Mouse (Mus musculus): ENCODE results near the gene Il9r. TPM values are rescaled to one million over a fixed set of nuclear protein-coding genes. Genes with fewer than 3 reads are reported as not detected.

Gene Il9r
- total RNA-seq, 2 experiments from 2014 or later: 0.07 TPM; not detected in 1

GRCm38 (mm10) chr11:32161922-32162804, 37.9 kb downstream of the Il9r start:
- ATAC-seq (replicated peaks; ENCODE audit: poor library complexity): peak; percentile 100

- ATAC-seq (replicated peaks; ENCODE audit: poor library complexity): no peak
Measured at GRCm38 (mm10) chr11:32161500-32161899, 38.6 kb downstream of the Il9r start.

GRCm38 (mm10) chr11:32160341-32160740, 39.7 kb downstream of the Il9r start:
- no peak for ATAC-seq (replicated peaks; ENCODE audit: poor library complexity)

GRCm38 (mm10) chr11:32159176-32159575, 40.9 kb downstream of the Il9r start:
- ATAC-seq (replicated peaks; ENCODE audit: poor library complexity): no peak

- ATAC-seq (replicated peaks; ENCODE audit: poor library complexity): no peak
Measured at GRCm38 (mm10) chr11:32157791-32158594, 42.1 kb downstream of the Il9r start.

- ATAC-seq (replicated peaks; ENCODE audit: poor library complexity): peak; percentile 66
Measured at GRCm38 (mm10) chr11:32156854-32157630, 43.0 kb downstream of the Il9r start.

GRCm38 (mm10) chr11:32153216-32153615, 46.9 kb downstream of the Il9r start:
- no peak for ATAC-seq (replicated peaks; ENCODE audit: poor library complexity)

GRCm38 (mm10) chr11:32152814-32153213, 47.3 kb downstream of the Il9r start:
- ATAC-seq (replicated peaks; ENCODE audit: poor library complexity): no peak

GRCm38 (mm10) chr11:32151243-32151642, 48.8 kb downstream of the Il9r start:
- no peak for ATAC-seq (replicated peaks; ENCODE audit: poor library complexity)

- ATAC-seq (replicated peaks; ENCODE audit: poor library complexity): no peak
Measured at GRCm38 (mm10) chr11:32149605-32150004, 50.5 kb downstream of the Il9r start.

GRCm38 (mm10) chr11:32142771-32143170, 57.3 kb downstream of the Il9r start:
- no peak for ATAC-seq (replicated peaks; ENCODE audit: poor library complexity)

- no peak for ATAC-seq (replicated peaks; ENCODE audit: poor library complexity)
Measured at GRCm38 (mm10) chr11:32141627-32142586, 58.2 kb downstream of the Il9r start.

GRCm38 (mm10) chr11:32141034-32141433, 59.0 kb downstream of the Il9r start:
- ATAC-seq (replicated peaks; ENCODE audit: poor library complexity): peak; percentile 97

GRCm38 (mm10) chr11:32139528-32139961, 60.5 kb downstream of the Il9r start:
- ATAC-seq (replicated peaks; ENCODE audit: poor library complexity): no peak

GRCm38 (mm10) chr11:32138614-32138964, 61.5 kb downstream of the Il9r start:
- no peak for ATAC-seq (replicated peaks; ENCODE audit: poor library complexity)

- ATAC-seq (replicated peaks; ENCODE audit: poor library complexity): no peak
Measured at GRCm38 (mm10) chr11:32137719-32138613, 62.1 kb downstream of the Il9r start.

Measured in megakaryocyte progenitor cell, adult 5-6 weeks (primary cell).